Mouse (Mus musculus): ENCODE results near the gene Clec5a.
A peak's percentile ranks its signal among the peaks of the same experiment; 100 is the strongest.
"Not testable (repeated sequence)": the region's sequence is repeated elsewhere in the genome, so short reads cannot be mapped to it uniquely, and the experiment has no call there.

The Clec5a gene

DNA sequence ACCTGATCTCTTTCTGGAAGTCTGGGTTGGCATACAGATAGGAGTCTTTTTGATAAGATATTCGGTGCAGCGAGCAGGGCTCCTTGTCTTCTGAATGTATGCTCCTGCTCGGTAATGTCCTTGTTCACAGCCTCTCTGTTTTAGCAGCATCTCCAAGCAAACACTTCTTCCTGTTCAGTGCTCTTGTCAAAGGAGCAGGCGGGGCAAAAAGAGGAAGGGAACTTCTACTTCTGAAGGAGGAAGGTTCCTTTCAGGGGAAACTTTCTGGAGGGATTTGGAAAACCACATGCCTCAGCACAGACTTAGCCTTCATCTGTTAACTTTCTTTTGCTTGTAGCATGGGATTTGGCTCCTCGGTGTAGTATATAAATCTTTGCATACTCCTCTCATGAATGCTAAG lies at the start of gene Clec5a:
Clec5a (minus strand) TSS at position 177 of the 400 bp plus-strand sequence.
- DNase-seq (ENCODE audit: low spot score in 2 of 2): no peak

DNA sequence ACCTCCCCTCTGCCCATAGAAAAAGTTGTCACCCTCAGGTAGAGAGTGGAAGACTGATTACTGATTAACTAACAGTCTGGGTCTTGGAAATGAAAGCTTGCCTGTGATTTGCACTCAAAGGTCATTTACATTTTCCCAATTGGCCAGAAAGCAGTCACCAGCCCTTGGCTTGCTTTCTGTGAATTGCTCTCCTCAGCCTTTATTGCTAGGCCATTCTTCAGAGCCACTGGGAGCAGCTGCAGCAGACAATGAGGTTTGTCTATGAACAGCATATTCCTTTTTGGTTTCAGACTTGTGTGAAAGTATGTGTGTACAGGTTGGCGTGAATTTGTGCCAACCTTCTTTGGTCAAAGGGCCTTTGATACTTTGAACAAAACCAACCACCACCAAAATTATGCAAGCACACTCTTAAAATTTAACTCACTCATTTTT lies 49.0 kb upstream of the Clec5a start:
- DNase-seq (ENCODE audit: low spot score in 2 of 2): no peak

DNA sequence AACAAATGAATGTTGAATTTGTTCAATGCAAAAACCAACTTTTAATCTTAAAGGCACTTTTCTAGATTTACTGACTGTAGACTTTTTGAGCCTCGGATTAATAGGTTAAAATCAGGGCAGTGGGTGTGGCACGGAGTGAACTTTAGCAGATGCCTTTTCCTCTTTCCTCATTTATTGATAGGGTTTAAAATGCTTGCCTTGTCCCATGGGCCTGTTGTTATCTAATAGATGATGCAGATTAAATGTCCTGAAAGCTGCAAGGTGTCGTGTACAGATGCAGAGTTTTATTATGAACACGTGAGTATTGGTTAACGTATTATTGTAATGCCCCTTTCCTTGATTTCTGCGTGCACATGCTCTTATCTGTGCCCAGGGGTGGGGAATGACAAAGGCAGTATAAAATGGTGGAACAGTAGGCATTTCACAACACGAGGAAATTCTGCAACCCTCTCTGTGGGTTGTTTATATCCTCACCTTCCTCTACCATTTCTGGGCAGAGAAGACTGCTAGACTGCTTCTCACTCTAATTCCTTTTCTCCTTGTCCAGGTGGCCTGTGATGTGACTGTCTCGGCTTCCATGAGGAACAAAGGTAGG lies 42.9 kb upstream of the Clec5a start, which contains the start of gene Mgam:
Mgam (plus strand) TSS at position 426 of the 595 bp plus-strand sequence.
- DNase-seq (ENCODE audit: low spot score in 2 of 2): no peak

DNA sequence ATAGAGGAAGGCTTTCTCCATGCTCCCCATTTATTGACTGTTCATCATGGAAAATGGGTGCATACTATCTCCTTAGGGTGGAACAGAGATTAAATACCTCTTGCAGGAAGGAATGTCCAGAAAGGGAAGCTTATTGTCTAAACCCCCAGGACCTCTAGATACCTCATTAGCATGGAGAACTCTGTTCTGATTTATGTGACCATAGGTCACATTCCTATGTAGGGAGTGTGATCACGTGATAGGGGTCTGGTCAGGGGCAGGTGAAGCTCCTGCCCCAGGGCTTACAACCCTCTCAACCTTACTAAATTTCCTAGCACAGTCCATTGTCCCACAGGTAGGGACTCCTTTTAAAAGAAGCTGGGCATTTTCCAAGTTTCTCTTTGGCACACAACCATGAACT lies 40.5 kb upstream of the Clec5a start:
- no peak for DNase-seq (ENCODE audit: low spot score in 2 of 2)

DNA sequence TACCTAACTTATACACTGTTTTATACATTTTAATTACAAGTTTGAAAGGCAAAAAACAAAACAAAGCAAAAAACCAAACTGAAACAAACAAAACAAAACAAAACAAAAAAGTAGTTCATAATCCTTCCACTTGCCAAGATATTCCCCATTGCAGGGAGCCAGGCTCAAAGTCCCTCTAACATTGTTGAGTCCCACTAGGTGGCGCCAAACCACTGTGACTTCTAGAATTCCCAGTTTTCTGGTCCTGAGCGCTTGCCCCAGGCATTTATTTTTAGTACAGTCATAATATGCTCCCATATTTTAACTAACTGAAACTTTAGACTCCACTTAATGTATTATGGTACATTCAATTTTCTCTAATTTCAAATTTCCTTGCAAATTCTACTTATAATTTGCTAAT lies 32.3 kb upstream of the Clec5a start:
- DNase-seq (ENCODE audit: low spot score in 2 of 2): peak; percentile 17 to 20

DNA sequence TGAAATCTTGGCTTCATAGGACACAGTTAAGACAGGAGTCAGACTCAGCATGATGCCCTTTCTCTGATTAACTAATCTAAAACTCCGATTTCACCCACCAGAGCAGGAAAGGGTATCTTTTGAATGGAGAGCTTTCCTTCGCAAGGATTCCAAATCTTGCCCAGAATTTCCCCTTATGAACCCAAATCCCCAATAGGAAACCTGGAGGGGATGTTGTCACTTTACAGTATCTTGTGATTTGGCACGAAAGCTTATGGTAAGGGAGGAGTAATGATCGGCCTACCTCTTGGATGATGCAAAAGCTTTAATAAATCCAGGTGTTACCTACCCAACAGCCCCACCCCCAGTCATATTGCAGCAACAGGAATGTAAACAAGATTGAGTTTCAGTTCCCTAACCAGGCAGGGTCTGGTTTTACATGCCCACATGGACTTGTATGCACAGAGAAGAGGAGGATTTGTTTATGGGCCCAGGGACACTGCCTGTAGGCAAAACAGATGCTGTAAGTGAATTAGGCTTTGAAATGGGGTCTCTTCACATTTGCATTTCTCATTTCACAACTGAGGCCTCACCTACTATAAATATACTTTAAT lies 27.7 kb upstream of the Clec5a start, which contains the start of gene Tas2r138:
Tas2r138 (minus strand) TSS at position 51 of the 593 bp plus-strand sequence.
- no peak for DNase-seq (ENCODE audit: low spot score in 2 of 2)

DNA sequence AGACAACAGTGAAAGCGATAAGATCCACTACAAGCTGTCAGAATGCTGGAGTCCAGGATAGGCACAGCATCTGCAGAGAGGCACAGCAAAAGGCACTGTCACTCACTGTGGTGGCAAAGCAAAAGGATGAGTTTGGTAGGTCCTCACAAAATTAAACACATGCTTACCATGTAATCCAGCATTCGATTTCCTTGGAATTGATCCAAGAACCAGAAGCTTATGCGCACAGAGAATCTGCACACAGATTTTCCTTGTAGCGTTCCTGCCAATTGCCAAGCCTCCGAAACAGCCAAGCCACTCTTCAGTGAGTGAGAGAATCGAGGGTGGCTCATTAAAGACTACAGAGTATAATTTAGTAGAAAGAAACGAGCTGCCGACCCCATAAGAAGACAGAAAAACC lies 24.6 kb upstream of the Clec5a start:
- DNase-seq (ENCODE audit: low spot score in 2 of 2): no peak

DNA sequence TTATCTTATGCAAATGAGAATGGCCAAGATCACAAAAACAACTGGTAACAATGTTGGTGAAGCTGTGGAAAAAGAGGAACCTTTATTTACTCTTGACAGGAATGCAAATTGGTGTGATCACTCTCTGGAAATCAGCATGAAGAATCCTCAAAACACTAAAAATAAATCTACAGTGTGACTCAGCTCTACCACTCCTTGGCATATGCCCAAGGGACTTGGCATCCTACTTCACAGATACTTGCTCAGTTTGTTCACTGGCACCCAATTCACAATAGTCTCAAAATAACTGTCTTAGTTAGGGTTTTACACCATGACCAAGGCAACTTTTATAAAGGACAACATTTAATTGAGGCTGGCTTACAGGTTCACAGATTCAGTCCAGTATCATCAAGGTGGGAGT lies 21.8 kb upstream of the Clec5a start:
- DNase-seq (ENCODE audit: low spot score in 2 of 2): no peak

DNA sequence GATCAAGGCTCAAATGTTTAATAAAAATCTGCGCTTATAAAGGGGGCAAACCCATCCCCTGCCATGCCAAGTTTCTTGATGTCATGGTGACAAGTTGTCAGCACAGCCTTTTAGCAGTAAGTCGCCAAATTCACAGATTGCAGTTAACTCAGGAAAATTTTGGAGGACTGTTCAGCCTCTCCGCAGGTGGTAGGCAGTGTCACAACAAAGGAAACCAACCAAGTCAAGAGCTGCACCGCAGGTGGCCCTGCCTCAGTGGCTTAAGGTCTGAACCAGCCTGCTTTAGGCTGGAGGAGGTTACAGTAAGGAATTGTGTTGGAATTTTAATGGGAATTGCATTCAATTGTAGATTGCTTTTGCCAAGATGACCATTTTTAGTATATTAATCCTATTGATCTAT lies 12.9 kb upstream of the Clec5a start:
- not testable (repeated sequence) for DNase-seq (ENCODE audit: low spot score in 2 of 2)

DNA sequence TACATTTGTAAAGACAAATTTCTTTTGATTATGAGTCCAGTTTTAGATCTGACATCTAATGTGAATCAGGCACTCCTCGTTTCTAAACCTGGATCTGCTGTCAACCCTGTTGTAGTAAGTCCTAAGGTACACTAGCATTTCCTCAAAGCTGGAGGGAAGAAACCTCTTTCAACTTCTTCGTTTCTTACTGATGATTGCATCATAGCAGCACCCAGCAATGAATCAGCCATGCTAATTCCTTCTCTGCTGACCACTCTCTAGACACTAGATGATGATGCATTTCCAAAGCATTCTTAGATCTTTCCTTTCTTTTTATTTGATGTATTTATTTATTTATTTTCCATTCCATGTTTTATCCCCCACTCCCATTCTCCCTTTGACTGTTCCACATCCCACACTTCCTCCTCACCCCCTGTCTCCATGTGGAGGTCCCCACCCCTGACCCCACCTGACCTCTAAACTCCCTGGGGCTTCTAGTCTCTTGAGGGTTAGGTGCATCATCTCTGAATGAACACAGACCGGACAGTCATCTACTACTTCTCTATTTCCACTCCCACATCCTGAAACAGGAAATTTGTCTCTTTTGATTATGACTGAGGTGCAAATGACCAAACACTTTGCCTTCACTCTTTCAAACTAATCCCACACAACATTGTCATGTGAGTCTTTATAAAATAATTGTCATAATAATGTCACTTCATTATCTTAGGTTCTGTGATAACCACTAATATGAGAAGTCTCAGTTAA lies 9.4 kb upstream of the Clec5a start:
- DNase-seq (ENCODE audit: low spot score in 2 of 2): no peak

DNA sequence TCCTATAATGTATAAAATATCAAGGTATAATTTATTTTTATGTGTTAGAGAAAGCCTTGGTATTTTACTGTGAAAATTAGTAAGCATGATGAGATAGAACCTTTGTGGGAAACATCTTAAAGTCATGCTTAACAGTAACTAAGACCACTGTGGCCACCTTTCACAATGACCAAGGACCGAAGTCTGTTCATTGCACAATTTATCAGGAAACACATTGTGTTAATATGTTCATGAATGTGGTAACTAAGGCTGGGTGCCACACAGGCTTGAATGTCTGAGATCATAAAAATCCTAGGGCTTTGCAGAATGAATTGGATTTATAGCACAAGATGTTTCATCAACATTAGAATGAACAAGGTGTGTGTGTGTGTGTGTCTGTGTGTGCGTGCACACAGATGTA lies 2.7 kb upstream of the Clec5a start:
- no peak for DNase-seq (ENCODE audit: low spot score in 2 of 2)

DNA sequence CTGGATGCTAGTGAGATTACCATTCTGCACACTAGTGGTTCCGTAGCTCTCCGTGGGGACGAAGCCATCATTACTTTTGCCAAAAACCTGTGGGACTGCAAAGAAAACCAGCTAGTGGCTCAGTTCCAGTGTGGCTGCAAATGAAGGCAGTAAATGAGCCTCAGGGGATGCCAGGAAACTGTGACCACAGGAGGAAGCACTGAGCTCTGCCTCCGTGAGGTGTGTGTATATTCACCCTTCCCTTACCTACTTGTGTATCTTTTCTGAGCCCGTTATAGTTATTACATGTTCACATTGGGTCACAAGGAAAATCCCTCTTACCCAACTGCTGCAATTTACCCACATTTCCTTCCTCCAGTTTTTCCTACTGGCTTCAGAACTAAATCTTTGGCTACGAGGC lies 1.3 kb downstream of the Clec5a start:
- no peak for DNase-seq (ENCODE audit: low spot score in 2 of 2)

DNA sequence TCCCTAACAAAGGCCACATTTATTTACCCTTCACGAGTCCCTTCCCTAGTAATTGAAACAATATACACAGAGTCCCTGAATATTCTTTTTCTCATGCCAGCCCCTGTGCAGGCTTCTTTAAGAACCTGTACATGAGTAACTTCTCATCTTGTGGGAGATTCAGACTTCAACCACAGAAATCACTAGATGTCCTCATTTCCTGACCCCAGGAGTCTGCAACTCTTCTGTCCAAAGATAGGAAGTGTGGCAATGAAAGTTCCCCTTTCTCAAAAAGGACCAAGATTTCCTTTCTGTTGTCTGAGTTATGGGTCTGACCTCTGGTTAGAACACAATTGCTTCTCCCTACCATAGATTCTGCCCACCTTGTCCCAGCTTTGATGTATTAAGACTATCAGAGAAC lies 9.3 kb downstream of the Clec5a start:
- DNase-seq (ENCODE audit: low spot score in 2 of 2): no peak

DNA sequence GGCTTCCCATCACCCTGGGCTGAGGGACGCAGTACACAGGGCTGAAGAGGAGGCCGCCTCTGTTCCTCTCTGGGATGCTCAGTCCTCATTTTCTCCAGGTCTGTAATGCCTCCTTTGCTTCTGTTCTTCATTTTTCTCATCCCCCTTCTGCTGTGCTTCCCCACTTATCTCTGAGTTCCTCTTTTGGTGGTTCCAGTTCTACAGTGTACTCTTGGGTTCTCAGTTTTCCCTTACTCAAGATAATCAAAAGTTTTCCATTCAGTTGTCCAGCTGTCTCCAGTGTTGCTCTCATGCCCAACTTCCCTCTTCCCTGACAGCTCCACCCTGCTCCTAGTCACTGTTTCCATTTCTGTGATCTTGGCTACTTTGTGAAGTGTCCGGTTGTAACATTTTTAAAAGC lies 12.0 kb downstream of the Clec5a start:
- DNase-seq (ENCODE audit: low spot score in 2 of 2): no peak

DNA sequence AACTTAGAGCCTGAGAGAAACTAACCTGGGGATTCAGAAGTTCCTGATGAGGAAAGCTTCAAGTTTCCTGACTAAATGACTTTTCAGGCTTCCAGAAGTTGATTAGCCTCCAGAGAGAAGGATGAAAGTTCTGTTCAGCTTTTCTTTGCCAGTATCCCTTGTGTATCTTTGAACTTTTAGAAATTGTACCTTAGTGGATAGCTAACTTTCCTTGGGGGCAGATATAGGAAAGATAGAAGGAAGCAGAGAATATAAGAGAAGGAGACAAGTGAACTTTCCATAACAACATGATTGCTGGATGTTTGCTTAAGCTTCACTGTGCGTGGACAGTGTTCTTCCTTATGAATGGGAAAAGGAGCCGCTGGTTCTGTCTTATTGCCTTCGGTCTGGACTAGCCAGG lies 16.4 kb downstream of the Clec5a start, which contains the start of gene Olfr460:
Olfr460 (plus strand) TSS at position 301 of the 400 bp plus-strand sequence.
- DNase-seq (ENCODE audit: low spot score in 2 of 2): no peak

DNA sequence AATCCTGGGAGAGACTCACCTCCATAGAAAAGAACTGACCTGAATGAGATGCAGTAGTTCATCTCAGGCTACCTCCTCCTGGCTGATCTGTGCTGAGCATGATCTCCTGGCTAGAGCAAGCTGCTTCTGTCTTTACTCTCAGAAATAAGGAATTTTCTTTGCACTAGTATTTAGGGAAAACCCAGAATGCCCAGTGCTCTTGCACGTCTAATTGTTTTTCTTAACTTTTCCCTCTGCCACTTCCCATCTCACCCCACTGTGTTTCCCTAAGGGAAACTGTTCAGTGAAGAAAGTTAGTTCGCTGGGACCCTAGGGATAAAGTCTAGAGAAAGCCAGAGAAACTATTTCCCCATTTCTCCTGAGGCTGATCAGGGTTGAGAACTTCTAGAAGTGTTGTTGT lies 30.7 kb downstream of the Clec5a start, which contains the start of gene Olfr461:
Olfr461 (minus strand) TSS at position 101 of the 400 bp plus-strand sequence.
- no peak for DNase-seq (ENCODE audit: low spot score in 2 of 2)

DNA sequence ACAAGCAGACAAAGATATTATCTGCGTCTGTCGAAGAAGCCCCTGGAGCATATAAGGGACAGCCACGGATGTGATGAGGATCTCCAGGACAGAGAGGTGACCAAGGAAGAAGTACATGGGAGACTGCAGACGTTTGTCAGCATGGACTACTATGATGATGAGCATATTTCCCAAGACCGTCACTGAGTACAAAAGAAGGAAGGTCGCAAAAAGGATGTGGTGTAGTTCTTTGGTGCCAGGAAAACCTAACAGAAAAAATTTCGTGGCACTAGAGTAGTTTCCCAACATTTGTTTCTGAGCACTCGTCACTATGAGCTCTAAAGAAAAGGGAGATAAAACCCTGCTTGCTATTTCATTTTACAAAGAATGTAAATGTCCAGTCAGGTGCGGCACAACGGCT lies 40.9 kb downstream of the Clec5a start:
- DNase-seq (ENCODE audit: low spot score in 2 of 2): no peak
